Mouse (Mus musculus): Measurements from ENCODE around the gene Gm11568.

GRCm38 (mm10) chr11:99842185-99842584 is 15.5 kb upstream of the Gm11568 start:
- TF ChIP-seq POLR2A (IDR thresholded peaks at IDR 0.05; ENCODE audit: low read depth, low read length) (no peak), CTCF (IDR thresholded peaks at IDR 0.05; ENCODE audit: borderline replicate concordance, insufficient read depth, low read length) (no peak)

Data from embryonic fibroblast, embryonic 13.5 days (primary cell).